Mouse (Mus musculus): Measurements from ENCODE around the gene Garnl3. TPM values are rescaled to one million over a fixed set of nuclear protein-coding genes. Genes with fewer than 3 reads are reported as not detected.

Garnl3 gene
- total RNA-seq, 2 experiments from 2014 or later: not detected

DNA sequence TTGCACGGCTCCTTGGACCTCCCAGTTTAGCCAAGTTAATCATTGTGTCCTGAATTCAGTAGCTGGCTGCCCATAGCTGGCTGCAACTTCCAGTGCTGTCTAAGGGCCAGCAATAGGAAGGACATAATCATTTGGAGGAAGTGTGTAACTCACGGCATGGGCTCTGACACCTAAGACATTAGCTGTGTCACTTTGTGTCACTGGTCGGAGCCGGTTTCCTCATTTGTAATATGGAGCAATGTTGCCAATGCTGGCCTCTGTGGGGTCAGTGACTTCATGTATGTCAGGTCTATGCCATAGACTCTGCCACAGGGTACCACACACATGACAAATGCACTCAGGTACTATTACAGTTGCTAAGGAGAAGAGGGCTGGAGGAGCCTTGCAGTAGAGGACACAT is 171.2 kb downstream of the Garnl3 start:
- 0 out of 2 replicates have a peak, but pooled peaks have one; percentile 10 for ATAC-seq (replicated peaks; ENCODE audit: poor library complexity)

DNA sequence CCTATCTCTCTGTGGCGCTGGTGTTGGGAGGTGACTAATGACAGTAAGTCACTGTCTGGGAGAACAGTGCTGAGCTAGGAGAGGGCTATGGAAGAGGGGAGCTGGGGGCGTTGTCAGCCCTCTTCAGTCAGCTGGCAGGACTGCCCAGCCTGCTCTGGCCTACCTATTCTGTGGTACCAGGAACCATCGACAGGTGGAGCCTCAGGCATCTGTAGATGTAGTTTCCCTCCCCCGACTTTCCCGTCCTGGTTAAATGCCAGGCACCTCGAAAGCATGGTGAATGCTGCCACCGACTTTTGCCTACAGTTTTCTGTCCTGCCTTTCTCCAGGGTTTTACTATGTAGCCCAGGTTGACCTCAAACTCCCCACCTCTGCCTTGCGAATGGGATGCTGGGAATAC is 174.1 kb downstream of the Garnl3 start:
- no peak for ATAC-seq (replicated peaks; ENCODE audit: poor library complexity)

GRCm38 (mm10) chr2:32954581-32954980 is 176.9 kb downstream of the Garnl3 start:
- no peak for ATAC-seq (replicated peaks; ENCODE audit: poor library complexity)

DNA sequence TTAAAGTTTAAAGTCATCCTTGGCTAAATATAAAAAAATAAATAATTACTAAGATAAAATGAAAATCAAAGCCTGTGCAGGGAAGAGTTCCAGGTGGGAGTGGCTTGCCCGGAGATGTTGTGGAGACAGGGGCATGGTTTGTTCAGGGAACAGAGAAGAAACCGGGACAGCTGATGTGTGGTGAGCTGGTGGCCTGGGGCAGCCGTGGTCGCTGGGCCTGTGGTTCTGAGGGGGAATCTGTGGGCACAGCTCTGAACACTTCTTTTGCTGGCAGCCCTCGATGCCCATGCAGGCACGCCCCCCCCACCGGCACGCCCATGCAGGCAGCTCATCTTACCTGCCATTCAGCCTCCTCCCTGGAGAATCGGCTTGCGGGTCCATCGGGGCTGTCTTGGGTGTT is 184.0 kb downstream of the Garnl3 start:
- ATAC-seq (replicated peaks; ENCODE audit: poor library complexity): no peak

GRCm38 (mm10) chr2:32940483-32940882 is 191.0 kb downstream of the Garnl3 start:
- no peak for ATAC-seq (replicated peaks; ENCODE audit: poor library complexity)

DNA sequence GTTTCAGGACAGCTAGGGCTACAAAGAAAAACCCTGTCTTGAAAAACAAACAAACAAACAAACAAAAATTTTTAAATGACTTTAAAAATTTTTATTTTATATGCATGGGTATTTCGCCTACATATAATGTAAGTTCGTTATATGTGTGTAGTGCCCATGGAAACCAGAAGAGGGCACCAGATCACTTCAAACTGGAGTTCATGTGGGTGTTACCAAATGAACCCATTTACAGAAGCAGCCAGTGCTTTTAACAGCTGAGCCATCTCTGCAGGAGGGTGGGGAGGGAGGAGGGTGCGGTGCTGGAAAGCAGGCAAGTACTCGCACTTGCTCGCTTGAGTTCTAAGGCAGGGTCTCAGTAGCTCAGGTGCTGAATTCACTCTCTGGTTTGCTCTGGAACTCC is 192.0 kb downstream of the Garnl3 start:
- peak; percentile 94 for ATAC-seq (replicated peaks; ENCODE audit: poor library complexity)

GRCm38 (mm10) chr2:32938741-32939140 is 192.7 kb downstream of the Garnl3 start:
- ATAC-seq (replicated peaks; ENCODE audit: poor library complexity): no peak

Other genes starting within 250 kb of the Garnl3 start
- gene Rpl12, start 170.1 kb downstream of the Garnl3 start, total RNA-seq (2015): 2,719 and 2,750 TPM in 2 replicates
- 2,545 and 2,724 TPM in 2 replicates for gene Rpl12, start 170.1 kb downstream of the Garnl3 start, total RNA-seq (2017)
- 2.9 and 3.0 TPM in 2 replicates for gene Lrsam1, start 170.0 kb downstream of the Garnl3 start, total RNA-seq (2015)
- 3.5 and 3.7 TPM in 2 replicates for gene Lrsam1, start 170.0 kb downstream of the Garnl3 start, total RNA-seq (2017)
- gene Slc2a8, start 149.6 kb downstream of the Garnl3 start, total RNA-seq (2015): 2.6 and 2.9 TPM in 2 replicates
- gene Slc2a8, start 149.6 kb downstream of the Garnl3 start, total RNA-seq (2017): 2.2 and 3.5 TPM in 2 replicates
- gene Angptl2, start 84.4 kb upstream of the Garnl3 start, total RNA-seq (2015): 0.74 and 0.78 TPM in 2 replicates
- 1.7 and 2.4 TPM in 2 replicates for gene Angptl2, start 84.4 kb upstream of the Garnl3 start, total RNA-seq (2017)
- 1.7 and 2.4 TPM in 2 replicates for gene Ralgps1, start 239.8 kb upstream of the Garnl3 start, total RNA-seq (2015)
- gene Ralgps1, start 239.8 kb upstream of the Garnl3 start, total RNA-seq (2017): 0.42 and 0.68 TPM in 2 replicates